Mouse (Mus musculus): Measurements from ENCODE around the gene H2-DMa. TPM values are rescaled to one million over a fixed set of nuclear protein-coding genes. Genes with fewer than 3 reads are reported as not detected.

Gene H2-DMa
- total and polyA plus RNA-seq, 2 experiments from 2014 or later = 4.2 to 7.2 TPM

DNA sequence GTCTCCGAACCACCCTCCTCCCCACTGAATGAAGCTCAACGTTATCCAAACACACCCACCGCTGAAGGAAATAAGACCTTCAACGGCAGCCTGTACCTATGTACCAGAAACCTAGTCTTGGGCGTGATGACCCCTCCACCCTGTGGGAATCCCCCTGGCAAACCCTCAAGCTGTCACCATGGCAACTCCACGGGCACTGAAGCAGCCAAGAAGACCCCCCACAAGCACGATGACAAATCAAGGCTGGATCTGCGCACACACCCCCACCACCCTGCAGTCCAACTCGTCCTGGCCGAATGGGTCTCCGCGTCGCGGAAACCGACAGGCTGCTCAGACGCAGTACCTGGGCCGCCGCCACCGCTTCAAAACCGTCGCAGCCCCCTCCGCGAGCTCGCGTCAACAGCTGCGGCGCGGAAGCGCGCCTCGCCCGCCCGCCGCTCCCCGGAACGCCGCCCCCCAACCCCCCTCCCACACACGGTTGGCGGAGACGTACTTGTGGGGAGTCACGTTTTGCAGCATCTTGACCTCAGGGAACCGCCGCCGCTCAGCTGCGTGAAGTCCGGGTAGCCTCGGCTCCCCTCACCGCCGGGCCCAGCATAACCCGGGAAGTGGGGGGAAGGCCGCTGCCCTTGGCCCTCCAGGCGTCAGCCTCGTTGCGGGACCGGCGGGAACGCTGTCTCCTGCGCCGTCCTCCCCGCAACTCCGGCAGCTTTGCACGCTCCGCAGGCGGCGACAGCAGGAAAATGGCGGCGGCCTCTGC, 1.0 kb upstream of the H2-DMa start:
- peak overlapping the region; percentile 77 for H3K27ac ChIP-seq (ENCODE audit: low read depth)
- H3K4me1 ChIP-seq (ENCODE audit: control insufficient read depth, insufficient read depth) = peaks cover 9% of the 10 kb centered on the region; the same call in 1 of the 2 replicates
- no peak for ATAC-seq (ENCODE audit: insufficient read depth, low read depth)
- peak overlapping the region; percentile 86 for H3K9ac ChIP-seq (replicated peaks; ENCODE audit: low read depth, low read length)
- TF ChIP-seq CTCF (IDR thresholded peaks at IDR 0.05; ENCODE audit: low read depth) (no peak), EP300 (IDR thresholded peaks at IDR 0.05; ENCODE audit: low read depth) (no peak)
- peak overlapping the region; percentile 95 for H3K4me3 ChIP-seq (ENCODE audit: low read depth, low read length)
- H3K36me3 ChIP-seq (replicated peaks; ENCODE audit: control insufficient read depth, insufficient read depth, low read length) = peaks cover 49% of the 10 kb centered on the region
- 1% methylated on average over 66 of the region's 67 CpGs for WGBS
- no peaks in the 10 kb centered on the region for H3K27me3 ChIP-seq (ENCODE audit: control insufficient read depth, insufficient read depth, low read length)
- no peak for DNase-seq (ENCODE audit: low spot score)
- peak overlapping the region; percentile 82 for H3K4me2 ChIP-seq (ENCODE audit: low read depth, low read length)
- H3K9me3 ChIP-seq (replicated peaks; ENCODE audit: control insufficient read depth, low read length) = no peaks in the 10 kb centered on the region

DNA sequence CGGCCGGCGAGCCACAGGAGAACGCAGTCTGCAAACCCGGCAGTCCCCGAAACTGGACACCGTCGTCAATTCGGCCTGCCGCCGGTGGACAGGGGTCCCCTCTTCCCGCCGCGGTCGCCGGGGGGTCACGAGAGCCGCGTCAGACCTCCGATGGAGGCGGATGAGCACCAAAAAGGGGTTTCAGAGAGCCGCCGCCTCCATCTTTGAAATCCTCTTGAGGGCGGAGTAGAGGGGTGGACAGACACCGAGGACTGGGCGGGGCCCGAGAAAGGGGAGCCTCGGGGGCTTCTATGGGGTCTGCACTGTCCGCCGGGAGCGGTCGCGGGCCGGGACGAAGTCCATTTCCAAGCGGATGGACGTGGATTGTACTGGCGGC, 480 bp upstream of the H2-DMa start:
- H3K4me3 ChIP-seq (ENCODE audit: low read depth, low read length) = peak overlapping the region; percentile 95
- peaks cover 9% of the 10 kb centered on the region; the same call in 1 of the 2 replicates for H3K4me1 ChIP-seq (ENCODE audit: control insufficient read depth, insufficient read depth)
- DNase-seq (ENCODE audit: low spot score) = no peak
- TF ChIP-seq CTCF (IDR thresholded peaks at IDR 0.05; ENCODE audit: low read depth) (no peak), EP300 (IDR thresholded peaks at IDR 0.05; ENCODE audit: low read depth) (no peak)
- H3K9ac ChIP-seq (replicated peaks; ENCODE audit: low read depth, low read length) = peak overlapping the region; percentile 86
- WGBS = 2% methylated on average over 38 of the region's 38 CpGs
- H3K36me3 ChIP-seq (replicated peaks; ENCODE audit: control insufficient read depth, insufficient read depth, low read length) = peaks cover 44% of the 10 kb centered on the region
- H3K9me3 ChIP-seq (replicated peaks; ENCODE audit: control insufficient read depth, low read length) = no peaks in the 10 kb centered on the region
- peak overlapping the region; percentile 77 for H3K27ac ChIP-seq (ENCODE audit: low read depth)
- peak overlapping the region; percentile 82 for H3K4me2 ChIP-seq (ENCODE audit: low read depth, low read length)
- peak; percentile 18 for ATAC-seq (ENCODE audit: insufficient read depth, low read depth)
- H3K27me3 ChIP-seq (ENCODE audit: control insufficient read depth, insufficient read depth, low read length) = no peaks in the 10 kb centered on the region

DNA sequence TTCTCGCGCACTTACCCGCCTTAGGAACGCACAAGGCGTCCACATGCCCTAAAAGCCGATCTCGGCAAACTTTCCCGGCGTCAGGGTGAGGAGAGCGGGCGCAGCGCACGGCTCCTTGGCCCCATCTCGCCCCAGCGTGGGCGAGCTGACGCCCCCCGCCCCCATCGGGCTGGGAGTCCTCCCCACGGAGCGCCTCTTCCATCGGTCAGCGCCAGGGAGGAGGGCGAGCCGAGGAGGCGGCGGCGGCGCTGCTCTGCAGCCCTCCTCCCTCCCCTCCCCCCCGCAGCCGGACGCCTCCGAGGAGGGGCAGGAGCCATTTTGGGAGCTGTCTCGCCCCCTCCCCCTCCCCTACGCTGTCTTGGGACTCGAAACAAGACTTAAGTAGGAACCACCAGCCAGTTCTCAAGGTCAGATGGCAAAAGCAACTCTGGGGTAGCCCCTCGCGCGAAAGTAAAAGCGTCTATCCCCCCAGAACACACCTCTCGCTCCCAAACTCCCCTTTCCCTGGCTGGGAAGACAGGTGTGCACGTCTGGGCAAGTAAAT, 911 bp downstream of the H2-DMa start:
- H3K4me1 ChIP-seq (ENCODE audit: control insufficient read depth, insufficient read depth) = peaks cover 15% of the 10 kb centered on the region
- peaks cover 30% of the 10 kb centered on the region for H3K36me3 ChIP-seq (replicated peaks; ENCODE audit: control insufficient read depth, insufficient read depth, low read length)
- DNase-seq (ENCODE audit: low spot score) = peak; percentile 85
- no peaks in the 10 kb centered on the region for H3K9me3 ChIP-seq (replicated peaks; ENCODE audit: control insufficient read depth, low read length)
- H3K4me2 ChIP-seq (ENCODE audit: low read depth, low read length) = peak overlapping the region; percentile 90
- H3K27ac ChIP-seq (ENCODE audit: low read depth) = peak overlapping the region; percentile 100
- peak overlapping the region; percentile 95 for H3K4me3 ChIP-seq (ENCODE audit: low read depth, low read length)
- H3K9ac ChIP-seq (replicated peaks; ENCODE audit: low read depth, low read length) = peak overlapping the region; percentile 97
- no peak for TF ChIP-seq CTCF (IDR thresholded peaks at IDR 0.05; ENCODE audit: low read depth)
- TF ChIP-seq EP300 (IDR thresholded peaks at IDR 0.05; ENCODE audit: low read depth) = peak; percentile 69; the same call in 1 of the 2 replicates
- WGBS = 1% methylated on average over 36 of the region's 42 CpGs
- ATAC-seq (ENCODE audit: insufficient read depth, low read depth) = peak; percentile 22
- H3K27me3 ChIP-seq (ENCODE audit: control insufficient read depth, insufficient read depth, low read length) = no peaks in the 10 kb centered on the region

DNA sequence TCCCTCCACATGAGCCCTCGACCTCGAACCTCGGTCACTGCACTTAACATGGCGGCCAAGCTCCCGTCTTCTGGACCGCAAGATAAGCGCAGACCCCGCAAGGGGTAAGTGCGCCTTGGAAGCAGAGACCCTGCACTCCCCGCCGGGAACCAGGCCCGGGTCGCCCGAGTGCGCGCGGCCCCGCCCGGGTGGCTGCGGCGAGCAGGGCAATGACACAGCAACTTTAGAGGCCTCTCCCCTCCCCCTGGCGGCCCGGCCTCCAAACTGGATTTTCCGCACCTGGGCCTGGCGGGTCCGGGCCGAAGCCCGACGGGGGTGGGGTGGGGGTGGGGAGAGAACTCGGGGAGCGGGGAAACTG, 1.5 kb downstream of the H2-DMa start:
- WGBS = under 1% methylated on average over 26 of the region's 31 CpGs
- TF ChIP-seq EP300 (IDR thresholded peaks at IDR 0.05; ENCODE audit: low read depth) (no peak), CTCF (IDR thresholded peaks at IDR 0.05; ENCODE audit: low read depth) (peak; percentile 23; the same call in 1 of the 2 replicates)
- H3K4me1 ChIP-seq (ENCODE audit: control insufficient read depth, insufficient read depth) = peaks cover 15% of the 10 kb centered on the region
- DNase-seq (ENCODE audit: low spot score) (no peak), ATAC-seq (ENCODE audit: insufficient read depth, low read depth) (peak; percentile 15)
- H3K27ac ChIP-seq (ENCODE audit: low read depth) = peak overlapping the region; percentile 100
- H3K36me3 ChIP-seq (replicated peaks; ENCODE audit: control insufficient read depth, insufficient read depth, low read length) = peaks cover 24% of the 10 kb centered on the region
- no peaks in the 10 kb centered on the region for H3K9me3 ChIP-seq (replicated peaks; ENCODE audit: control insufficient read depth, low read length)
- peak overlapping the region; percentile 90 for H3K4me2 ChIP-seq (ENCODE audit: low read depth, low read length)
- no peaks in the 10 kb centered on the region for H3K27me3 ChIP-seq (ENCODE audit: control insufficient read depth, insufficient read depth, low read length)
- peak overlapping the region; percentile 97 for H3K9ac ChIP-seq (replicated peaks; ENCODE audit: low read depth, low read length)
- peak overlapping the region; percentile 95 for H3K4me3 ChIP-seq (ENCODE audit: low read depth, low read length)

DNA sequence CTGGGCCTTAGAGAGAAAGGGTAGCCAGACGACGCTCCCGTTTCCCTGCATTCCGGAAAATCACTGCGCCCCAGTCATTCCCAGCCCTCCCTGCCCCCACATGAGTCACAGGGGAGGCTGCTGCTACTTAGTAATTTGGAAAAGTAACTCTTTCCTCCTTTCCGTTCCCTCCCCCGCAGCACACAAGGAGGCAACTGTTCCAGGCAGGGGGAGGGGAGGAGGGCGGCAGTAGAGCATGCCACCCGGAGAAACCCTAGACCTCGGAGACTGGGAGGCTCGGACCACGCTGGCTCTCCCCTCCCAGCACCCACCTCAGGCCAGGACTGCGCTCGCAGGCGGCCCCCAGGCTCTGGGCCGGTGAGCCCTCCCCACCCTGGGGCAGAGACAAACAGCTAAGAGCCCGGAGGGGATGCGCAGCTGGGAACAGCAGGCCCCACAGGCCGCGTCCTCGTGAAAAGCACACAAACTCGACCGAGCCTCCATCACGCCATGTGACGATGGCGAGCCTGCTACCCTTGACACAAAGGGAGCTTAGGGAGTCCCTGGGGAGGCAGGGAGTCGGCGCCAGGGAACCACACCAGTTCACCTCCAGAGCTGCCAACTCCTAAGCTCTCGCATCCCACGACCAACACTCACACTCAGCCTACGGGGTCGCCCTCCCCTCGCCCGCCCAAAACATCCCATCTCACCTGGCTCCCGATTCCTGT, 2.0 kb downstream of the H2-DMa start:
- peak overlapping the region; percentile 97 for H3K9ac ChIP-seq (replicated peaks; ENCODE audit: low read depth, low read length)
- peak overlapping the region; percentile 90 for H3K4me2 ChIP-seq (ENCODE audit: low read depth, low read length)
- ATAC-seq (ENCODE audit: insufficient read depth, low read depth) = peak; percentile 16
- DNase-seq (ENCODE audit: low spot score) = peak; percentile 92
- TF ChIP-seq CTCF (IDR thresholded peaks at IDR 0.05; ENCODE audit: low read depth) = no peak
- no peak; the same call in 1 of the 2 replicates for TF ChIP-seq EP300 (IDR thresholded peaks at IDR 0.05; ENCODE audit: low read depth)
- peaks cover 19% of the 10 kb centered on the region for H3K36me3 ChIP-seq (replicated peaks; ENCODE audit: control insufficient read depth, insufficient read depth, low read length)
- peaks cover 15% of the 10 kb centered on the region for H3K4me1 ChIP-seq (ENCODE audit: control insufficient read depth, insufficient read depth)
- no peaks in the 10 kb centered on the region for H3K27me3 ChIP-seq (ENCODE audit: control insufficient read depth, insufficient read depth, low read length)
- peak overlapping the region; percentile 100 for H3K27ac ChIP-seq (ENCODE audit: low read depth)
- WGBS = under 1% methylated on average over 30 of the region's 35 CpGs
- H3K9me3 ChIP-seq (replicated peaks; ENCODE audit: control insufficient read depth, low read length) = no peaks in the 10 kb centered on the region
- H3K4me3 ChIP-seq (ENCODE audit: low read depth, low read length) = peak overlapping the region; percentile 95
